Mouse (Mus musculus) layer of hippocampus, adult 2 months (tissue): ENCODE measurements at regions not wholly inside any gene's neighbourhood (a gene's known extent, or its start where the extent isn't known, plus 50 kb on each side); places are given as distances from the start of the nearest gene placed in this dataset.
A peak's percentile ranks its signal among the peaks of the same experiment; 100 is the strongest.
"Not testable (repeated sequence)": the region's sequence is repeated elsewhere in the genome, so short reads cannot be mapped to it uniquely, and the experiment has no call there.

Experiments used
- DNase-seq, 2 experiments: peaks; one replicate each; pipeline ENCODE4 v3.0.0; 2022; ENCODE audit warnings: low spot score in 2 of 2
- H3K27ac ChIP-seq: fragments of 200-600 bp; 2 replicates; pipeline ENCODE4 v1.8.1; 2022
- H3K4me3 ChIP-seq: fragments of 200-600 bp; 2 replicates; pipeline ENCODE4 v1.8.1; 2022; ENCODE audit warnings: mild to moderate bottlenecking
- CTCF ChIP-seq: fragments of 200-600 bp; conservative IDR thresholded peaks from 2 replicates; pipeline ENCODE4 v1.8.1; 2022; ENCODE audit warnings: antibody characterized with exemption, mild to moderate bottlenecking, moderate library complexity

DNA sequence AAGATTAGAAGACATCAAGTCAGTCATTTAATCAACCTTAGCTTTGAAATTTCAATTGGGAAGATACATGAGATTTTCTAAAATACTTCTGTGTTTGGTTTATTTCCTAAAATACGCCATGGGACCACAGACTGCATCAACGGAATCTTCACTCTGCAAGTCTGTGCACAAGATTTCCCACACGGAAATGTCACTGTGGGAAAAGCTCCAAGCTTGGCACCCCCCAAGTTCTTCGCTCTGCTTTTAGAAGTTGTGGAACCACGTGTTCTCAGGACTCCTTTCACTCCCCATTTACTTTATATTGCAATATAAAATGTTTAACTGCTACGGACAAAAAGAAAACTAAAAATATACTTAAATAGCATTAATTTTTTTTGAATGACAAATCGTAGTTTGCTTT, 254.8 kb upstream of the Pbx1 start:
- DNase-seq: no peak
- no peak overlapping the region for H3K27ac ChIP-seq
- no peak overlapping the region for H3K4me3 ChIP-seq
- no peak for TF ChIP-seq CTCF

- TF ChIP-seq CTCF: no peak
- no peak for DNase-seq
- Histone ChIP-seq H3K4me3 (no peak overlapping the region), H3K27ac (no peak overlapping the region)
Measured at GRCm38 (mm10) chr1:168685147-168685546, 253.1 kb upstream of the Pbx1 start.

DNA sequence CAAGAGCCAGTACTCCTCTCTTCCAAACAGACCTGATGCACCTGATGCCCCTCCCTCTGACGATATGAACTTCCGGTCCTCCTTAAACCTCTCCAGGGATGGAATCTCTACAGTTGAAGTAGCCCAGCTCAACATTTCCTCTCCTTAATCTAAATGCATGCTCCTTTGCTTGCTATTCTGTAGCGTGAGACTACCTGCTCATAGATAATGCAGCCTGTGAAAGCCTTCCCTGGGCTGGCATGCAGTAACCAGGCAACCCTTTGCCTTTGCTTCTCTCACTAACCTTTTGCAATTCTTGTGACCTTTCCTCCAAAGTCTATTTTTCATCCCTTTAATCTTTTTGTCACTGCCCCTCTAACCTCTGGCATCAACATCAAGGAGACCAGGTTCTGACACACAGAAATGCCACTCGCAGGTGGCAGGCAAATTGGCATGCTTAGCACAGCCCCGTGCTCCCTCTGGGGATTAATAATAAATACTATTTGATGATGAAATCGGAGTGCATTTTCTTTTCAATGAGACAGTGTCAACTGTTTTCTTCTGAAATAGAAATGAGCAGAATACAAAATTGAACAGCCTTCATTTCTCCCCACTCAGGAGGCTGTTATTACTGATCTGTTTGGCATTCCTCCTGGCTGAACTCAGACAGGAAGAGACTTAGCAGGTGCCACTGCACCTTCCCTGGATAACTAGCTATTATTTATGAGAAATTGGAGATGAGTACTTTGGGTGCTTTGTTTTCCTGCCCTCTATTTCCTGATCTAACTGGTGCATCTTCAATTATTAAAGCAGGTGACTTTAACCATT, 249.8 kb upstream of the Pbx1 start:
- TF ChIP-seq CTCF: no peak
- Histone ChIP-seq H3K4me3 (no peak overlapping the region), H3K27ac (no peak overlapping the region)
- DNase-seq: no peak

DNA sequence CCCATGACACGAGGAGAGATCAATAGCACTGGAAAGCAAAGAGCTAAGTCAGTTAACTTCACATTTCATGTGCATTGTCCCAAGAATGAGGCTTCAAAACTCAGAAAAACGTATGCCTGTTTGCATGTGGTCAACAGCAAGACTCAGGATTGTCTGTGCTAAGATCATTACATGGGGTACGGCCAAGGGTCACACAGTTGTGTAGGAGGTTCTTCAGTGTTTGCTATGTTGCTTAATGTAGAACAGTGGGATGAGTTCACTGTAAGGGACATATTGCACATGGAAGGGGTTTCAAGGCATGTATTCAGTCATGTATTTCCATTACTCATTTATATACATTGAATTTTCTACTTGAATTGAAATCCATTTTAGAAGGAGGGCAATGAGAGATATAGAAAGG, 248.6 kb upstream of the Pbx1 start:
- DNase-seq: no peak
- Histone ChIP-seq H3K27ac (no peak overlapping the region), H3K4me3 (no peak overlapping the region)
- no peak for TF ChIP-seq CTCF

DNA sequence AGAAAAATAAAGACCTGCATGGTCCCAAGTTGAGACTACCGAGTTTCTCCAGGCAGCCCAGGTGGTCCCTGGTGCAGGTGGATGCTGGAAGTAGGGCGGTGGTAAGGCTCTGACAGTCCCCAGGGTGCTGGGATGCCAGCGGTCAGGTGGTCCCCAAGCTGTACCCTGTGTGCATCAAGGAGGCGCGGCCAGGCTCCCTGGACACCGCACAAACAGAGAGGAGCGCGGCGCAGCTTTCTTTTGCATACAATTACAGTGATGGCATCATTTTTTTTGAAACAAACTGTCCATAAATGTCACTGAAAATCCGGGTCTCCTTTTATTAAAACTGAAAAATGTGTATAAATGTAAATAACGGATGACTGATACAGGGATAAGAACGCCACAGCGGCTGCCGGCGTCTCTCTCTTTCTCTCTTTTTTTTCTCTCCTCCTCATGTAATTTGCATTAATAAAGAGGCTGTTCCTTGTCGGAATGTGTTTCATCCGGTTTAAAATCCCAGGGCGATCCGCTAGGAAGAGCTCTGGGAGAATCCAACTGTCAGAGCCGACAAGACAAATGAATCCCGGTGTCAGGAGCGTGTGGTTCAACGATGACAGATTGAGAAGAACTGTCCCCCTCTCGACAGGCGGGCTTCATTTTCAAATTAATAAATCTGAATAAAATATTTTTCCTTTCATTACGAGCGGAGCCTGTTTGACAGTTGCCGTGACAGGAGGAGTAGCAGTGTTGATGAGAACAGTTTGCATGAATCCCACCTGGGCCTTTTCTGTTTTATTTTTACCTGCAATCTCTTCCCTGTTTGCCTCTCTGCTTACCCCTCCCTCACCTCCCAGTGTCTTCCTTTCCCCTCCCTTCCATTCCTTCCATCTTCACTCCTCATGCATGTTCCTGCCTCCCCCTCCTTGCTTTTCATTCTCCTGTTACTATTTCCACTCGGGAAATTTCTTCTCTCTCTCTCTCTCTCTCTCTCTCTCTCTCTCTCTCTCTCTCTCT, 244.6 kb upstream of the Pbx1 start:
- TF ChIP-seq CTCF: peak; percentile 39; the same call in 1 of the 2 replicates
- Histone ChIP-seq H3K27ac (peak overlapping the region; percentile 73), H3K4me3 (peak overlapping the region; percentile 59)
- DNase-seq: peak in 1 of 2 experiments; percentile 12

DNA sequence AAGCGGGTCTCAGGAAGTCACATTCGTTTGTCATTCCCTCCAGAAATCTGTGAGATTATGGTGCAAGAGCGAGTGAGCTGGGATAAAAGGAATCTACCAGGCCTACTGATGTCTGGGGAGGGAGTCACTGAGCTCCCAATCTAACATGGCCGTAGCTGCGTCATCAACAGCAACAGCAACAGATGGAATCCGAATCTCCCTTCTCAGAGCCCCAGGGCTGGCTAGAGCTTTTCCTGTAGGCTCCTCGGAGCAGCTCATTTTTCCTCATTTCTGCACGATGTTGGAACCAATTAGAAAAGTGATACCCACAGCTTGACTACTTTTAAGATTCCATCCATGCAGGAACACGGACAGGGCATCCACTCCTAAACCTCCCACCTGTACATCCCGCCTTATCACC, 243.7 kb upstream of the Pbx1 start:
- Histone ChIP-seq H3K27ac (no peak overlapping the region), H3K4me3 (no peak overlapping the region)
- no peak for TF ChIP-seq CTCF
- DNase-seq: no peak

- DNase-seq: no peak
- Histone ChIP-seq H3K27ac (no peak overlapping the region), H3K4me3 (no peak overlapping the region)
- TF ChIP-seq CTCF: no peak
Measured at GRCm38 (mm10) chr1:168662755-168663284, 230.8 kb upstream of the Pbx1 start.

- no peak for DNase-seq
- TF ChIP-seq CTCF: no peak
- H3K27ac ChIP-seq: no peak overlapping the region
- H3K4me3 ChIP-seq: no peak overlapping the region
Measured at GRCm38 (mm10) chr1:168660956-168661355, 228.9 kb upstream of the Pbx1 start.

DNA sequence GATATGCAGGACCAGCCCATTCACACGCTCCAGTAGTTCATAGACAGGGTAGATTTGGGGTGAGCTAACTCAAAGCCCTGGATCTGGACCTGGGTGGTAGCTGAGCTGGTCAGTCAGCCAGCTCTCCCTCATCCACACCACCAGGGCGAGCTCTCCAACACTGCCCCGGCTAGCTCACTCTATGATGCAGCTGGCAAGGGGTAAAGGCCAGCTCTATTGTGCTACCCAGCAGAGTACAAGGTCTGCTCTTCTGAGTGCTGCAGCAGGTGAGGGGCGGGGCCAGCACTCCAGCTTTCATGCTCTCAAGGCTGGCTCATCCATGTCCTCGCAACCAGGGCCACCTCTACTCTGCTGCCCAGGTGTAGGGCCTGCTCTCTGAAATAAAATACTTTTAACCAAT, 227.5 kb upstream of the Pbx1 start:
- Histone ChIP-seq H3K4me3 (no peak overlapping the region), H3K27ac (no peak overlapping the region)
- TF ChIP-seq CTCF: no peak
- no peak for DNase-seq

GRCm38 (mm10) chr1:168632837-168633236, 200.8 kb upstream of the Pbx1 start:
- Histone ChIP-seq H3K4me3 (no peak overlapping the region), H3K27ac (no peak overlapping the region)
- TF ChIP-seq CTCF: no peak
- no peak for DNase-seq

GRCm38 (mm10) chr1:168631979-168632378, 199.9 kb upstream of the Pbx1 start:
- DNase-seq: no peak
- no peak for TF ChIP-seq CTCF
- Histone ChIP-seq H3K27ac (no peak overlapping the region), H3K4me3 (no peak overlapping the region)

DNA sequence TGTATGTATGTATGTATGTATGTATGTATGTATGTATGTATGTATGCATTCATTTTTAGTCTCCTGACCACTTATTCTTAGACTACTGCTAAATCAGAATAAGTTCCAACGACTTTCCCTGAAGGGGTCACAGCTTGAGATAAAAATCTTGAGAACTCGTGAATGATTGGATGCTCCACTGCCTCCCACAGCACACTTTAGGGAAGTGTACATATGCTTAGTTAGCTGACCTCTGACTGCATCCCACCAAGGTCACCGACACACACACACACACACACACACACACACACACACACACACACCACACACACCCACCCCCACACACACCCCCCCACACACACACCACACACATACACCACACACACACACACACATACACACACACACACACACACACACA, 169.9 kb upstream of the Pbx1 start:
- H3K27ac ChIP-seq, DNase-seq, H3K4me3 ChIP-seq: not testable (repeated sequence)
